Mouse (Mus musculus): ENCODE measurements at regions not wholly inside any gene's neighbourhood (a gene's known extent, or its start where the extent isn't known, plus 50 kb on each side); places are given as distances from the start of the nearest gene placed in this dataset.
"Not testable (repeated sequence)": the region's sequence is repeated elsewhere in the genome, so short reads cannot be mapped to it uniquely, and the experiment has no call there.

- no peak for DNase-seq (ENCODE audit: low read depth, low spot score)
- Histone ChIP-seq H3K4me3 (ENCODE audit: insufficient read depth in 1 of 2, low read depth in 1 of 2, low read length in 2 of 2, poor library complexity in 1 of 2, severe bottlenecking in 1 of 2) (no peak overlapping the region), H3K9me3 (ENCODE audit: control insufficient read depth, insufficient read depth, low read depth, low read length) (no peaks in the 10 kb centered on the region), H3K9ac (ENCODE audit: insufficient read depth, low read depth, low read length, poor library complexity, severe bottlenecking) (no peak overlapping the region), H3K27ac (ENCODE audit: insufficient read depth, low read depth, low read length, poor library complexity, severe bottlenecking) (no peak overlapping the region), H3K36me3 (ENCODE audit: control insufficient read depth, insufficient read depth, low read length, poor library complexity, severe bottlenecking) (no peaks in the 10 kb centered on the region), H3K4me1 (ENCODE audit: control insufficient read depth in 2 of 2, insufficient read depth in 2 of 2, low read length in 2 of 2, poor library complexity in 1 of 2) (no peaks in the 10 kb centered on the region)
- in situ Hi-C loops (cut with MboI; ENCODE audit: low sequenced_read_pairs in 2 of 2, unreplicated experiment in 2 of 2), result loop anchor here in 1 of 2 experiments (25.0 kb wide), 1 partner anchor 605 kb away; no protein-coding TSS in a partner anchor
- TF ChIP-seq CHD2 (IDR thresholded peaks at IDR 0.05; ENCODE audit: low read depth, low read length), result no peak
- no peak for TF ChIP-seq HCFC1 (IDR thresholded peaks at IDR 0.05; ENCODE audit: borderline replicate concordance, insufficient read depth, low read length)
- no peak for TF ChIP-seq ZC3H11A (IDR thresholded peaks at IDR 0.05; ENCODE audit: borderline replicate concordance, low read depth, low read length)
- no peak for TF ChIP-seq MAFK (IDR thresholded peaks at IDR 0.05; ENCODE audit: insufficient read depth, low read depth, low read length)
- no peak for TF ChIP-seq ZNF384 (IDR thresholded peaks at IDR 0.05; ENCODE audit: low read depth, low read length)
These were observed 104.5 kb upstream of the Prkcq start for GRCm38 (mm10) chr2:11067384-11067783.

GRCm38 (mm10) chr2:11083536-11083935 is 88.4 kb upstream of the Prkcq start:
- no peak for DNase-seq (ENCODE audit: low read depth, low spot score)
- in situ Hi-C loops (cut with MboI; ENCODE audit: low sequenced_read_pairs in 2 of 2, unreplicated experiment in 2 of 2), result no loop called here

GRCm38 (mm10) chr2:11086996-11087395 is 84.9 kb upstream of the Prkcq start:
- H3K4me3 ChIP-seq (ENCODE audit: insufficient read depth in 1 of 2, low read depth in 1 of 2, low read length in 2 of 2, poor library complexity in 1 of 2, severe bottlenecking in 1 of 2), result no peak overlapping the region
- TF ChIP-seq HCFC1 (IDR thresholded peaks at IDR 0.05; ENCODE audit: borderline replicate concordance, insufficient read depth, low read length), result no peak
- TF ChIP-seq ZC3H11A (IDR thresholded peaks at IDR 0.05; ENCODE audit: borderline replicate concordance, low read depth, low read length), result peak; percentile 55; the same call in 1 of the 2 replicates
- TF ChIP-seq CHD2 (IDR thresholded peaks at IDR 0.05; ENCODE audit: low read depth, low read length), result no peak
- TF ChIP-seq MAFK (IDR thresholded peaks at IDR 0.05; ENCODE audit: insufficient read depth, low read depth, low read length), result no peak
- peak; percentile 98 for TF ChIP-seq ZNF384 (IDR thresholded peaks at IDR 0.05; ENCODE audit: low read depth, low read length)
- H3K4me1 ChIP-seq (ENCODE audit: control insufficient read depth in 2 of 2, insufficient read depth in 2 of 2, low read length in 2 of 2, poor library complexity in 1 of 2), result no peaks in the 10 kb centered on the region
- in situ Hi-C loops (cut with MboI; ENCODE audit: low sequenced_read_pairs in 2 of 2, unreplicated experiment in 2 of 2), result no loop called here
- H3K36me3 ChIP-seq (ENCODE audit: control insufficient read depth, insufficient read depth, low read length, poor library complexity, severe bottlenecking), result no peaks in the 10 kb centered on the region
- H3K9ac ChIP-seq (ENCODE audit: insufficient read depth, low read depth, low read length, poor library complexity, severe bottlenecking), result no peak overlapping the region
- DNase-seq (ENCODE audit: low read depth, low spot score), result peak; percentile 24
- H3K27ac ChIP-seq (ENCODE audit: insufficient read depth, low read depth, low read length, poor library complexity, severe bottlenecking), result no peak overlapping the region
- H3K9me3 ChIP-seq (ENCODE audit: control insufficient read depth, insufficient read depth, low read depth, low read length), result no peaks in the 10 kb centered on the region

More at GRCm38 (mm10) chr2:11083536-11083935, 88.4 kb upstream of the Prkcq start:
- Histone ChIP-seq H3K4me1 (ENCODE audit: control insufficient read depth in 2 of 2, insufficient read depth in 2 of 2, low read length in 2 of 2, poor library complexity in 1 of 2) (no peaks in the 10 kb centered on the region), H3K9ac (ENCODE audit: insufficient read depth, low read depth, low read length, poor library complexity, severe bottlenecking) (no peak overlapping the region), H3K27ac (ENCODE audit: insufficient read depth, low read depth, low read length, poor library complexity, severe bottlenecking) (no peak overlapping the region), H3K9me3 (ENCODE audit: control insufficient read depth, insufficient read depth, low read depth, low read length) (no peaks in the 10 kb centered on the region), H3K36me3 (ENCODE audit: control insufficient read depth, insufficient read depth, low read length, poor library complexity, severe bottlenecking) (no peaks in the 10 kb centered on the region), H3K4me3 (ENCODE audit: insufficient read depth in 1 of 2, low read depth in 1 of 2, low read length in 2 of 2, poor library complexity in 1 of 2, severe bottlenecking in 1 of 2) (no peak overlapping the region)
- TF ChIP-seq HCFC1 (IDR thresholded peaks at IDR 0.05; ENCODE audit: borderline replicate concordance, insufficient read depth, low read length) (no peak), MAFK (IDR thresholded peaks at IDR 0.05; ENCODE audit: insufficient read depth, low read depth, low read length) (no peak), ZNF384 (IDR thresholded peaks at IDR 0.05; ENCODE audit: low read depth, low read length) (no peak), ZC3H11A (IDR thresholded peaks at IDR 0.05; ENCODE audit: borderline replicate concordance, low read depth, low read length) (no peak), CHD2 (IDR thresholded peaks at IDR 0.05; ENCODE audit: low read depth, low read length) (no peak)

GRCm38 (mm10) chr2:11099834-11100622 is 71.9 kb upstream of the Prkcq start:
- H3K9ac ChIP-seq (ENCODE audit: insufficient read depth, low read depth, low read length, poor library complexity, severe bottlenecking); H3K9me3 ChIP-seq (ENCODE audit: control insufficient read depth, insufficient read depth, low read depth, low read length); H3K4me1 ChIP-seq (ENCODE audit: control insufficient read depth in 2 of 2, insufficient read depth in 2 of 2, low read length in 2 of 2, poor library complexity in 1 of 2); in situ Hi-C loops (cut with MboI; ENCODE audit: low sequenced_read_pairs in 2 of 2, unreplicated experiment in 2 of 2); H3K27ac ChIP-seq (ENCODE audit: insufficient read depth, low read depth, low read length, poor library complexity, severe bottlenecking); H3K36me3 ChIP-seq (ENCODE audit: control insufficient read depth, insufficient read depth, low read length, poor library complexity, severe bottlenecking); DNase-seq (ENCODE audit: low read depth, low spot score): not testable (repeated sequence)
- H3K4me3 ChIP-seq (ENCODE audit: insufficient read depth in 1 of 2, low read depth in 1 of 2, low read length in 2 of 2, poor library complexity in 1 of 2, severe bottlenecking in 1 of 2), result peak overlapping the region in 1 of 2 experiments; percentile 22; a peak in 2 of 4 replicates
